Mouse (Mus musculus) ES-Bruce4 (cell line): ENCODE data around the gene Slc16a13. TPM values are rescaled to one million over a fixed set of nuclear protein-coding genes. Genes with fewer than 3 reads are reported as not detected.
A peak's percentile ranks its signal among the peaks of the same experiment; 100 is the strongest.

Experiments
- H3K27ac ChIP-seq: 2 replicates; pipeline ENCODE4 v1.5.1; 2012; ENCODE audit warnings: low read length, inconsistent platforms; ENCODE audit not compliant: insufficient read depth
- H3K27me3 ChIP-seq: 2 replicates; pipeline ENCODE4 v1.6.1; 2012; ENCODE audit warnings: mild to moderate bottlenecking, low read length, inconsistent platforms; ENCODE audit not compliant: control insufficient read depth, poor library complexity, insufficient read depth, severe bottlenecking
- H3K36me3 ChIP-seq: 2 replicates; pipeline ENCODE4 v1.6.1; 2012; ENCODE audit warnings: inconsistent platforms, mild to moderate bottlenecking, low read length, moderate library complexity; ENCODE audit not compliant: control insufficient read depth, poor library complexity, insufficient read depth, severe bottlenecking
- H3K4me1 ChIP-seq: one replicate; pipeline ENCODE4 v1.8.1; 2011; ENCODE audit warnings: low read length; ENCODE audit not compliant: control insufficient read depth, insufficient read depth
- H3K4me3 ChIP-seq: 2 replicates; pipeline ENCODE4 v1.5.1; 2011; ENCODE audit warnings: low read depth, mild to moderate bottlenecking, low read length
- H3K9ac ChIP-seq: 2 replicates; pipeline ENCODE4 v1.6.1; 2012; ENCODE audit warnings: low read depth, mild to moderate bottlenecking, inconsistent platforms; ENCODE audit not compliant: poor library complexity, severe bottlenecking
- H3K9me3 ChIP-seq: replicated peaks from 2 replicates; pipeline ENCODE4 v1.6.1; 2012; ENCODE audit warnings: mild to moderate bottlenecking, low read length, inconsistent platforms; ENCODE audit not compliant: control insufficient read depth, poor library complexity, insufficient read depth, severe bottlenecking
- CTCF ChIP-seq: IDR thresholded peaks from one replicate; pipeline ENCODE4 v1.8.1; 2011; ENCODE audit warnings: low read depth, low read length
- EP300 ChIP-seq: IDR thresholded peaks from 2 replicates; pipeline ENCODE4 v1.6.1; 2011; ENCODE audit warnings: low read depth, low read length; ENCODE audit not compliant: insufficient read depth
- POLR2A ChIP-seq: IDR thresholded peaks from one replicate; pipeline ENCODE4 v1.8.1; 2011; ENCODE audit warnings: low read length; ENCODE audit not compliant: insufficient read depth
- polyA plus RNA-seq: library from polyadenylated mRNA; stranded (reverse); fragments of >200 nt; gene quantifications from 2 replicates; pipeline ENCODE4 v1.2.4, GENCODE M21; 2011; ENCODE audit warnings: low read depth; ENCODE audit not compliant: missing spikeins, insufficient read depth, insufficient read length

Gene Slc16a13
- polyA plus RNA-seq, 1 experiment: 8.9 TPM

DNA sequence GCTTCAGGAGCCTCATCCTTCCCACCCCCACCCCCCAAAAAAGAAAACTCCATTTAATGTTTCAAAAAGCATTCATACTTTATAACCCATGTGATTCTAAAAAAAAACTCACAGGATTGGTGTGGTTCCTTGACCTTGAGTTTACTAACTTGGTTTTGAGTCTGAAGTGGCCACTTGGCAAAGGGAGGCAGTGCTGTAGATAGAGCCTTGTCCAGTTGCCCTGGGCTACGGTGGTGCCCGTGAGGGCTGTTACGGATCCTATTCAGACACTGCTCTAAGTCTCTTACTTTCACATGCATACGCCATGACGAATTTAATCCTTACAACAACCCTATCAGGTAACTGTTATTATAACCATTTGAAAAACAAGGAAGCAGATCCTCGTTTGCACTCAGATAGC lies 8.9 kb downstream of the Slc16a13 start:
- Histone ChIP-seq H3K9me3 (no peaks in the 10 kb centered on the region), H3K36me3 (no peaks in the 10 kb centered on the region), H3K9ac (no peak overlapping the region), H3K27me3 (no peaks in the 10 kb centered on the region), H3K4me1 (no peaks in the 10 kb centered on the region), H3K4me3 (no peak overlapping the region), H3K27ac (no peak overlapping the region)
- TF ChIP-seq POLR2A (no peak), EP300 (no peak), CTCF (no peak)

DNA sequence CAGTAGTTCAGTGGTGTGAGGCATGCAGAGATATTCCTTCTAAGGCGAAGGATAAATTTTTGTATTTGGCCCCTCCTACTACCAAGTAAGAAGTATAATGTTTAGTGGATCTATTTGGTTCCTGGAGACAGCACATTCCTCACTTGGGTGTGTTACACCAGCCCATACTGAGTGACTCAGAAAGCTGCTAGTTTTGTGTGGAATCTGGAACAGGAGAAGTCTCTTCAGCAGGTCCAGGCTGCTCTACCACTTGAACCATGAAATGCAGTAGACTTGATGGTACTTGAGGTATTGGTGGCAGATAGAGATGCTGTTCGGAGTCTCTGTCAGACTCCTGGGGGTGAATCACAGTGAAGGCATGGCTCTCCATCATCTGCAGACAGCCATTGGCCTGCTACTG lies 10.2 kb downstream of the Slc16a13 start:
- no peak for TF ChIP-seq EP300
- TF ChIP-seq CTCF: no peak
- TF ChIP-seq POLR2A: no peak
- Histone ChIP-seq H3K27me3 (no peaks in the 10 kb centered on the region), H3K9ac (no peak overlapping the region), H3K4me3 (no peak overlapping the region), H3K36me3 (no peaks in the 10 kb centered on the region), H3K9me3 (no peaks in the 10 kb centered on the region), H3K27ac (no peak overlapping the region), H3K4me1 (no peaks in the 10 kb centered on the region)

- H3K9me3 ChIP-seq: no peaks in the 10 kb centered on the region
- no peak overlapping the region for H3K9ac ChIP-seq
- H3K4me1 ChIP-seq: no peaks in the 10 kb centered on the region
- H3K4me3 ChIP-seq: no peak overlapping the region
- no peaks in the 10 kb centered on the region for H3K36me3 ChIP-seq
- no peak overlapping the region; the same call in 1 of the 2 replicates for H3K27ac ChIP-seq
- TF ChIP-seq POLR2A (no peak), EP300 (no peak), CTCF (no peak)
- H3K27me3 ChIP-seq: no peaks in the 10 kb centered on the region
Observed at GRCm38 (mm10) chr11:70208778-70209388, 12.0 kb downstream of the Slc16a13 start.

- H3K27me3 ChIP-seq: no peaks in the 10 kb centered on the region
Observed at GRCm38 (mm10) chr11:70207283-70207682, 13.6 kb downstream of the Slc16a13 start.

DNA sequence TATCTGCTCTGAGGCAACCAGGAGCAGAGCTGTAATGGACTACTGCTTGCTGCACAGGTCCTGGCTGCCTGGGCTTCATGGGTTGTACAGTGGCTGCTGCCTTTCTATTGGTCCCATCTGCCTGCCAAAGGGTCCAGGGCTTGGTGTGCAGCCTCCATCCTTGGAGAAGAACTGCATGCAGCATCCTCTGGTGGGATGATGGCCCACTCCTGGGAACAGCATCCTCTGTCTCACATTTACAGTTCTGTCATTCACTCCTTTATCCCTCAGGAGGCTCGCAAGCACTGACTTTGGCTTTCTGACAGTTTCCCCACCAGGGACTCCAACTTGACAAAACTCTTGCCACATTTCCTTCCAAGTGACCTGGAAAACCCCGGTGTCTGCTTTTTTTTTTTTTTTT lies 14.1 kb downstream of the Slc16a13 start:
- no peak overlapping the region for H3K27ac ChIP-seq
- no peaks in the 10 kb centered on the region for H3K27me3 ChIP-seq
- TF ChIP-seq CTCF (no peak), EP300 (no peak)
- no peaks in the 10 kb centered on the region for H3K9me3 ChIP-seq
- no peak overlapping the region for H3K4me3 ChIP-seq
- no peaks in the 10 kb centered on the region for H3K36me3 ChIP-seq
- H3K9ac ChIP-seq: no peak overlapping the region
- no peaks in the 10 kb centered on the region for H3K4me1 ChIP-seq

More at GRCm38 (mm10) chr11:70207283-70207682, 13.6 kb downstream of the Slc16a13 start:
- Histone ChIP-seq H3K4me1 (no peaks in the 10 kb centered on the region), H3K9me3 (no peaks in the 10 kb centered on the region), H3K27ac (no peak overlapping the region), H3K36me3 (no peaks in the 10 kb centered on the region), H3K9ac (no peak overlapping the region), H3K4me3 (no peak overlapping the region)
- TF ChIP-seq EP300 (no peak), CTCF (no peak), POLR2A (no peak)

GRCm38 (mm10) chr11:70201691-70202090 lies 19.2 kb downstream of the Slc16a13 start:
- Histone ChIP-seq H3K4me1 (no peaks in the 10 kb centered on the region), H3K9ac (no peak overlapping the region), H3K9me3 (no peaks in the 10 kb centered on the region), H3K36me3 (no peaks in the 10 kb centered on the region), H3K27ac (no peak overlapping the region), H3K27me3 (no peaks in the 10 kb centered on the region), H3K4me3 (no peak overlapping the region)
- TF ChIP-seq CTCF (peak; percentile 79), EP300 (no peak)
